Comparison of ENCODE assay signal across 20 mouse cellular contexts in genomic region chr14:48738213-48738612, GRCm38 (mm10).
DNase-seq lines count a peak whose midpoint lies in the region; ATAC-seq and TF ChIP-seq lines count a peak whose summit lies in the region.
"Had no signal": no experiment of that assay in that cellular context is flagged by ENCODE, and none has a peak within 500 bp of the region (broad histone marks: within the 10 kb centered on the region; RNA-seq: fewer than 3 reads in every experiment).

No protein-coding gene starts in this region.

- intact Hi-C loops in left cerebral cortex, postnatal 25 days (cut with DNase I), result no loop called here

- no peak overlapping the region for H3K4me3 ChIP-seq in forebrain, embryonic 15.5 days
- no peak overlapping the region for H3K4me3 ChIP-seq in midbrain, embryonic 15.5 days
- no peak overlapping the region for H3K4me3 ChIP-seq in liver, postnatal 0 days (ENCODE audit: low read depth, low read length)
- H3K4me3 ChIP-seq: heart, embryonic 10.5 days; limb, embryonic 15.5 days had no signal

- no peaks in the 10 kb centered on the region for H3K36me3 ChIP-seq in forebrain, embryonic 15.5 days
- H3K36me3 ChIP-seq in midbrain, embryonic 15.5 days (replicated peaks), result no peaks in the 10 kb centered on the region
- no peaks in the 10 kb centered on the region for H3K36me3 ChIP-seq in liver, postnatal 0 days (replicated peaks; ENCODE audit: insufficient read depth, low read length)
- H3K36me3 ChIP-seq: heart, embryonic 10.5 days; limb, embryonic 15.5 days had no signal

- no peak overlapping the region for H3K27ac ChIP-seq in forebrain, embryonic 15.5 days (replicated peaks)
- H3K27ac ChIP-seq in midbrain, embryonic 15.5 days, result peak overlapping the region; percentile 35
- no peak overlapping the region for H3K27ac ChIP-seq in liver, postnatal 0 days (ENCODE audit: low read depth)
- H3K27ac ChIP-seq: heart, embryonic 10.5 days; limb, embryonic 15.5 days had no signal

- no peak for TF ChIP-seq CTCF in brain, embryonic 14.5 days (IDR thresholded peaks at IDR 0.05; ENCODE audit: borderline replicate concordance, extremely low read depth, insufficient read depth, insufficient read length)
- no peak for TF ChIP-seq CTCF in liver, postnatal 0 days (IDR thresholded peaks at IDR 0.05; ENCODE audit: low read depth)

- peaks cover 32% of the 10 kb centered on the region for H3K27me3 ChIP-seq in forebrain, embryonic 15.5 days
- H3K27me3 ChIP-seq in midbrain, embryonic 15.5 days (replicated peaks), result no peaks in the 10 kb centered on the region
- no peaks in the 10 kb centered on the region for H3K27me3 ChIP-seq in liver, postnatal 0 days (ENCODE audit: insufficient read depth, low read length)
- H3K27me3 ChIP-seq: limb, embryonic 15.5 days had no signal

- 0 out of 2 replicates have a peak overlapping the region, but pooled peaks have one; percentile 7 for H3K4me2 ChIP-seq in forebrain, embryonic 15.5 days (replicated peaks)
- H3K4me2 ChIP-seq in midbrain, embryonic 15.5 days, result peak overlapping the region; percentile 31
- H3K4me2 ChIP-seq in liver, postnatal 0 days (ENCODE audit: low read depth, low read length), result no peak overlapping the region
- H3K4me2 ChIP-seq: limb, embryonic 15.5 days had no signal

- no peak for TF ChIP-seq POLR2A in brain, embryonic 14.5 days (IDR thresholded peaks at IDR 0.05; ENCODE audit: borderline replicate concordance, extremely low read depth, insufficient read depth, insufficient read length, poor library complexity, severe bottlenecking)

- no peak for TF ChIP-seq EP300 in liver, postnatal 0 days (IDR thresholded peaks at IDR 0.05; ENCODE audit: low read depth)

- 9% methylated on average over 10 of the region's 10 CpGs for WGBS in forebrain, embryonic 15.5 days
- 6% methylated on average over 10 of the region's 10 CpGs for WGBS in midbrain, embryonic 15.5 days
- 80% methylated on average over 10 of the region's 10 CpGs for WGBS in liver, postnatal 0 days (ENCODE audit: insufficient replicate concordance)

- DNase-seq in brain, embryonic 14.5 days (ENCODE audit: low read depth), result peak; percentile 85
- DNase-seq in embryo, embryonic 9.5 days (ENCODE audit: extremely low spot score), result peak; percentile 31
- DNase-seq in left cerebral cortex, postnatal 25 days (ENCODE audit: low spot score in 2 of 2), result no peak
- no peak for DNase-seq in liver, postnatal 0 days
- no peak for DNase-seq in testis, postnatal 10 days (ENCODE audit: low spot score)
- no peak for DNase-seq in frontal cortex, adult 2 months (ENCODE audit: extremely low spot score in 1 of 2, low spot score in 1 of 2)
- DNase-seq: adrenal gland, adult 8-10 months; B cell, adult 2 months; cerebellum, adult 11-12 months; gastrocnemius, postnatal 14 days; heart, postnatal 14 days; kidney, adult 2 months; kidney, postnatal 25 days; lung, adult 2 months; lung, postnatal 36 days had no signal

- H3K9me3 ChIP-seq in forebrain, embryonic 15.5 days, result no peaks in the 10 kb centered on the region
- H3K9me3 ChIP-seq in midbrain, embryonic 15.5 days, result no peaks in the 10 kb centered on the region
- no peaks in the 10 kb centered on the region for H3K9me3 ChIP-seq in liver, postnatal 0 days (ENCODE audit: low read length)
- H3K9me3 ChIP-seq: heart, embryonic 10.5 days; limb, embryonic 15.5 days had no signal

- H3K9ac ChIP-seq in forebrain, embryonic 15.5 days (replicated peaks), result no peak overlapping the region
- no peak overlapping the region for H3K9ac ChIP-seq in midbrain, embryonic 15.5 days
- H3K9ac ChIP-seq in liver, postnatal 0 days (replicated peaks), result no peak overlapping the region
- H3K9ac ChIP-seq: limb, embryonic 15.5 days had no signal

- peak; percentile 53; the same call in 1 of the 2 replicates for ATAC-seq in forebrain, embryonic 15.5 days (replicated peaks)
- ATAC-seq in midbrain, embryonic 15.5 days (replicated peaks), result peak; percentile 73
- ATAC-seq in liver, postnatal 0 days, result no peak
- ATAC-seq: hindbrain, embryonic 16.5 days had no signal

- peaks cover 8% of the 10 kb centered on the region for H3K4me1 ChIP-seq in forebrain, embryonic 15.5 days
- H3K4me1 ChIP-seq in midbrain, embryonic 15.5 days, result peaks cover 19% of the 10 kb centered on the region
- H3K4me1 ChIP-seq in liver, postnatal 0 days (ENCODE audit: insufficient read depth), result no peaks in the 10 kb centered on the region
- H3K4me1 ChIP-seq: heart, embryonic 10.5 days; limb, embryonic 15.5 days had no signal

Comparison
In these comparisons a context has a peak if more than half of its experiments do, and no peak if none do; other contexts are left out.
1. DNase-seq: peak in brain, embryonic 14.5 days (single experiment) and embryo, embryonic 9.5 days (single experiment); none in left cerebral cortex, postnatal 25 days (0 of 2), liver, postnatal 0 days (single experiment), testis, postnatal 10 days (single experiment) and frontal cortex, adult 2 months (0 of 2).